Mouse (Mus musculus): ENCODE data around the gene Neurog1.

The Neurog1 gene

GRCm38 (mm10) chr13:56257469-56258153 is 5.6 kb upstream of the Neurog1 start:
- DNase-seq: no peak

GRCm38 (mm10) chr13:56256716-56257299 is 4.8 kb upstream of the Neurog1 start:
- DNase-seq: no peak

GRCm38 (mm10) chr13:56253379-56253778 is 1.4 kb upstream of the Neurog1 start:
- no peak for DNase-seq

DNA sequence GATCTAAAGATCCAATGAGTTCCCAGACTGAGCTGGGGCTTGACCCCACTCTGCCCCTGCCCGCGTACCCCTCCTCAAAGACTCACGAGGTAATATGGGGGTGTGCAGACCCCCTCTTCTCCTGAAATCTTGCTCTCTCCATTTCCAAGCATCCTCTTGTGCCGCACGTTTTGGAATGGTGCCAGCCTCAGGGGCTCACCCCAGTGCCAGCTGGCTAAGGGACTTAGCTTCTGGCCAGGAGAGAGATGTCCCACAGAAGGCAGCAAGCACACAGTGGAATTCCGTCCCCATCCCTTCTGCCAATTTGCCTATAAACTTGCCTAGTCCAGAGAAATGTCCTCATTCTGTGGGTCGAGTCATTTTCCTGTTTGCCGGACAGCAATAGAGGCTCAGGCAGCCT is 820 bp upstream of the Neurog1 start:
- DNase-seq: no peak

DNA sequence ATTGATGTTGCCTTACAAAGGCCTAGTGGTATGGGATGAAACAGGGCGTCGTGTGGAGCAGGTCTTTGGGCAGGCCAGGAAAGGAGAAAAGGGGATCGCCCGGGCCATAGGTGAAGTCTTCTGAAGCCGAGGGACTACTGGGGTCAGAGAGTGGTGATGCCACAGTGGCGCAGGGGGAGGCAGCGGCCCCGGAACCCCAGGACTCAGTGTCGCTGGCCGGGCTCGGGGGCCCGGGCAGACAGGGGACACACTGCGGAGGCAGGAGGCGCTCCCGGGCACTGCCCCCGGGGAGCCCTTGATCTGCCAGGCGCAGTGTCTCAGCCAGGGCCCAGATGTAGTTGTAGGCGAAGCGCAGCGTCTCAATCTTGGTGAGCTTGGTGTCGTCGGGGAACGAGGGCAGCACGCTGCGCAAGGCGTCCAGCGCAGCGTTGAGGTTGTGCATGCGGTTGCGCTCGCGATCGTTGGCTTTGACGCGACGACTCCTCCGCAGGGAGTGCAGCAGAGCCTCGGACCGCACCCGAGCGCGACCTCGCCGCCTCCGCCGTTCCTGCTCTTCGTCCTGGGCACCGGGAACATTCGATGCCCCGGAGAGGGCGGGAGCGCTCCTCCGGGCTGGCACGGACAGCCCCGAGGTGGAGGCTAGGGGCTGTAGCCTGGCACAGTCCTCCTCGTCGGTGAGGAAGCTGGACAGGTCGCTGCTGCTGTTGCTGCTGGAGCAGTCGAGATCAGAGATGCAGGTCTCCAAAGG is 613 bp downstream of the Neurog1 start:
- DNase-seq: no peak

- DNase-seq: no peak
These were observed 1.3 kb downstream of the Neurog1 start for GRCm38 (mm10) chr13:56250551-56251161.

- DNase-seq: no peak
These were observed 2.2 kb downstream of the Neurog1 start for GRCm38 (mm10) chr13:56249593-56250341.

- no peak for DNase-seq
These were observed 8.9 kb downstream of the Neurog1 start for GRCm38 (mm10) chr13:56243104-56243503.

DNA sequence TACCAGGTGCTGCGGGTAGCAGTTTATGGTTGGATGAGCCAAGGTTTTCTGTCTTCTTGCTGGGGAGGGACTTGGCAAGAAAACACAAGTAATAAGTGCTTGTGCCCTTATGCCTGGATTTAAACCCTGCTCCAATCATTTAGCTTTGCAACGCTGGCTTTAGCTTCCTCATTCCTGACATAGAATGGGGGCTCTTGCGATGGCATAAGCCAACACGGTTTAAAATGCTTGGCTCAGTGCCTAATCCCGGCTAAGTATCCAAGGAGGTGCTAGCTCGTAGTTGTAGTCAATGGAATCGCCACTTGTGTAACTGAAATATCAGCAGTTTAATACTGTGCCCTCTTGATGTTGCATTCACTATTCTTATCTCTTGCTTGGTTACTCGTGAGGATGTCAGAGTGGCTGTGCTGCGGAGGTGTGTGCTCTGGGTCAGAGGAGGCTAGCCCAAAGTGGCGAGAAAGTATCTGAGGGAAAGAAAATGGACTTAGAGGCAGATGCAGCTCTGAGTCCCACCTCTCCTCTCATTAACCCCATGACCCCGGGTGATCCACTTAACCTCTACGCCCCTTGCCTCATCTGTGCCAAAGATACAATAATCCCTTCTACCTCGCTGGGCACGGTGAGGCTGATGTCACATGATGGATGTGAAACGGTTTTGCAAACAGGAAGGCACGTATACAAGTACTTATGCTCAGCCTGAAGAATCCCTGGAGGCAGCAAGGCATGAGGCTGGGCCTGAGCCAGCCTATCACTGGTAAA is 11.8 kb downstream of the Neurog1 start:
- DNase-seq: no peak

DNA sequence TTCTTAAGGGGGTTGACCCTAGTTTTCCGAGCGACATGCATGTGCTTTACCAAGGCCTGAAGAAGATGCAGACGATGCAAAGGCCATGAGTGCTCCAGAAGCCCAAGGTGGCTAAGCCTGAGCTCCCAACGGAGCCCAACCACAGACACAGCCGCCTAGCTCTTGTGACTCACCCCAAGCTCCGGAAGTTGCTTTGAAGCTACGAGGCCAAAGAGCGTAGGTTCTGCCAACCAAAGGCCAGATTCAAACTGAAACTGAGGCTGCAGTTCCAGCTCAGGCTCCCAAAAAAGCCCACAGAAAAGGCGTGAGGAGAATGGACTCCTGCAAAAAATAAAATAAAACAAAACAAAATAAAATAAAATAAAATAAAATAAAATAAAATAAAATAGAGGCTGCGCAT is 14.1 kb downstream of the Neurog1 start:
- DNase-seq: no peak

DNA sequence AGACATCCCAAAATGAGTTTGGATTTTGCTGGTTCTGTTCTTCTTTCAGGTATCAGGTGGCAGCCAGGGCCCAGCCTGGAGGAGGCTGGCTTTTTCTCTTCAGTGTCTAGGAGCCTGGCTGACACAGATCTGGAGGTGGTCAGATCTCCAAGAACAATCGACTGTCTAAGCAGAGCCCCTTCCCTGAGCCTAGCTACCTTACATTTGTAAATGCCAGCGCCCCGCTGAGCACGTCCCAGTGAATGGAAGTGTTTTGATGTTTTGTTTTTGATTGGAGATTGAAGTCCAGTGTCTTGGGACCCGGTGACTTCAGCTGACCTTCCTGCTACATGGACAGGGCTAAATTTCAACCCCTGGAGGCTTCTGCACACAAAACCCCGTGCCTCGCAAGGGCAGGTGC is 15.8 kb downstream of the Neurog1 start:
- no peak for DNase-seq

DNA sequence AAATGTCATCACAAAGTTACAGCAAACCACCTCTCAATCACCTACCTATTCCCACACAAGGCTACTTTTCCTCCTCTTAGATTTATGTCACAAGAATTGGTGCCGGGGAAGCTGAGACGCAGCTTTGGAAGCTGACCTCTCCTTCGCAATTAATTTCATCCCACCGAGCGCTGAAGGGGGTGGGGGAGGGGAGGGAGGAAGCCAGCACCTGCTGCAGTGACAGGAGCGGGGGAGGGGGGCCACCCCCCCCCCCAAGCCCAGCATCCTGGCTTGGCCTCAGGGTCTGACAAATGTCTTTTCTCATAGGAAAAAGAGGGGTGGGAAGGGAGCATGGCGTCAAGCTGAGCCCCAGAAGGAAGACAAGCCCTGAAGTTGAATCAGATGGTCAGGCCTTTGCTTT is 23.2 kb downstream of the Neurog1 start:
- no peak for DNase-seq

- DNase-seq: no peak
These were observed 25.6 kb downstream of the Neurog1 start for GRCm38 (mm10) chr13:56226175-56226954.

DNA sequence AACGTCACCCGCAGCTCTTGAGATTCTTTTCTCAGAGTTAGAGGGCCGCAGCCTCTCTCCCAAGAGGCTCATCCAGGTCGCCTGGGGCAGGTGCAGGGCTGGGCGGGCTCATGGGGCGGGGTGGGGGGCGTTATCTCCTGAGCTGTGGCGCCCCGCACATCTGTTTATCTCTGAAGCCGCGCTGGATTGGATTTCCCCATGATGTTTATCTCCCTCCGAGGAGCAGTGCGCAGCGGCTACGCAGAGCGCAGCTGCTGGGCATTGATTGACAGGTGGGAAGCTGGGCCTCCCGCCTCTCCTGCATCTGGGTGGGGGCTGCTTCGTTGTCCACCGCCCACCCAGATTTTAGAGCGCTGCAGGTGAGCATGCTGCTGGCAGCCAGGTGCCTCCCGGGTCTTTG is 28.3 kb downstream of the Neurog1 start:
- DNase-seq: no peak

DNA sequence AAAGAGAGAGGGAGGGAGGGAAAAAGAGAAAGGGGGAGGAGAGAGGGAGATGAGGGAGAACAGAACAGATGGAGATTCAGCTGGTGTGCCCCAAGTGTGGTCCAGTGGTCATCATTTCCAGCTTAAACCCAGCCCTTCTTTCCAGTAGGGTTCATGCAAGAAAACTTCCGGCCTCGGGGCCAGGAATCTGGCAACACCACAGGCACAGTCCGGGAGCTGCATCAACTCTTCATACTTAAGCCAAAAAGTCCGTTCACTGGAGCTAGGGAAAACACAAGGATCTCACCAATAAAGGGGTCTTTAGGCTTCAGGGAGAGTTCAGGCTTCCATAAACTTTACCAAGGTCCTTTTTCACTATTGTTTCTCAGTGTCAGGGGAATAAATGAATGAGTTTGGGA is 29.1 kb downstream of the Neurog1 start:
- DNase-seq: no peak

DNA sequence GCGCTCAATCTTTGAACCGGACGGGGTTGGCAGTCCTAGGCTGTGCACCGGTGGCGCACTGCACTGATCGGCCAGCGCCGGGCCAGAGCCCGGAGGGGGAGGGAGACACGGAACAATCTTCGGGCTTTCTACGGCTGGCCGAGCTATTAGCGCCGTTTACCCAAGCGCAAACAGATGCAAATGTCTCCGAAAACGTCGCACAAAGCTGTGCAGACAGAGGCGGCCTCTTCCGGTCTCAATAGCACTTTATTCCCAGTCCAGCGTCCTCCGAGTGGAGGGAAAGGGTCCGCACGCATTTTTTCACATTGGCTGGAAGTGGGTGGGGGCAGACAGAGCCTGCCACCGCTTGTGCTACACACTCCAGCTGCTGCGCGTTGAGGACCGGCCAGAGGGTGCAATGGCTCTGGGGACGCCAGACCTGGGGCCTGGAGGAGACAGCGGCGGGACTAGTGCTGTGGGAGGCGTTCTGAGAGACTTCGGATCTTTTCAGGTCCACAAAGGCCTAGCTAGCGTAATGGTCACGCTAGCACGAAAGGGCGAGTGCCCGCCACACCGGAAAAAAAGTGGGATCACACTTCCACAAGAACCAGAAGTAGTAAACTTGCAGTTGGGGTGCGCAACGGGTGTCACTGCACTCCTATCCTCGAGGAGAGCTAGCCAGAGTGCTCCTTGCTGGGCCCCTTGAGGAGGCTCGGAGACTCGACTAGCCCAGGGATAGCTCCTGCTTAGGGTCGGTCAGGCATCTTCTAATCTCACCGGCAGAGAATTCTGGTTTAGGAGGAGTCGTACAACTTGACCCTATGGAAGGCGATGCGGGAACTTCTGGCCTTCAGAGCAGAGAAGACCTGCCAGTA is 29.7 kb downstream of the Neurog1 start:
- peak; percentile 4 for DNase-seq

DNA sequence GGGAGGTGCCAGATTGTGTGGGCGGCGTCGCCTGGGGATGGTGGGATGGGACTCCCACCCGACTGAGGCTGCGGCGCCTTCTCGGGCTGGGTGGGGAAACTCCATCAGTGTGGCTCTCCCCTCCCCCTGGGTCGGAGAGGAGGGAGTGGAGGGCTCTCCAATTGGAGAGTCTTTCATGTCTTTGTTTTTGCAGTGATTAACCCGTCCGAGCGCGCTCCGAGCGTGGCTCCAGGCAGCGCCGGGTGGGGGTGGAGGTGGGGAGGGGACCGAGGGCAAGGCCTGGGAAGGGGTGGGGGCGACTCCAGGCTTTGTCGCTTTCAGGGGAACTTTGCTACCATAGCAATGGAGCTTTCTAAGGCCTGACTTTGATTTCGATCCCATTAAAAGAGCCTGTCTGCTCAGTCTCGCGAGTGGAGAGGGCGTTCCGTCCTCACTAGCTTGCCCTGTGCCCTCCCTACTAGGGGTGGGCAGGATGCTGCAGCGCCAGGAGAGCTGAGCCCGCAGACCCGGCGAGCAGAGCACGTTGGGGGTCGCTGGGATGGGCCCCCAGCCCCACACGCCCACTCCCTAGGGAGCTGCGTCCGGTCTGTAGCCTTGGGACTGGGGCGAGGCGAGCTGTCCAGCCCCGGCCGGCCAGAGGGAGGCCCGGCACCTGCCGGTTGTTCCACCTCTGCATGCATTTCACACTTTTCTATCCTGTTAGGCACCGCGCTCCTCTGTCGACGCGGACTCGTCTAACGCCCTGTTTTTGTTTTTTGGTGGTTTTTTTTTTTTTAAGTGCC is 30.6 kb downstream of the Neurog1 start:
- no peak for DNase-seq

DNA sequence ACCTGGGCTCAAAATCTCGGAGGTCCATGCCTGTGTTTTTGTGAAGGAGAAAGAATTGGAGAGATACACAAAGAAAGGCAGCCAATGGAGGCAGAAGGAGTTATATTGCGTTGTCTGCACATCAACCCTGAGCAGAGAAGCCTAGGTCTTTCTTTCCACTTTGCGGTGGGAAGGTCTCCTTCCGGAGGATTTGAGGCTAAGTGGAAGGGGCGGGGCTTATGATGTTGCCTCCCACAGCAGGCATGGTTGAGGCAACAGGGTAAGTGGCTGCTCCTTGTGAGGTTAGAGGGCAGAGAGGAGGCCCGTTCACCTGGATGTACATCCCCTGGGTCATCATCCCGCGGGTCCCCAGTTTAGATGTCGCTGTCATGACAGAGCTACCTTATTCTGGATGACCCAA is 32.7 kb downstream of the Neurog1 start:
- DNase-seq: no peak

GRCm38 (mm10) chr13:56216090-56216489 is 35.9 kb downstream of the Neurog1 start:
- DNase-seq: no peak

DNA sequence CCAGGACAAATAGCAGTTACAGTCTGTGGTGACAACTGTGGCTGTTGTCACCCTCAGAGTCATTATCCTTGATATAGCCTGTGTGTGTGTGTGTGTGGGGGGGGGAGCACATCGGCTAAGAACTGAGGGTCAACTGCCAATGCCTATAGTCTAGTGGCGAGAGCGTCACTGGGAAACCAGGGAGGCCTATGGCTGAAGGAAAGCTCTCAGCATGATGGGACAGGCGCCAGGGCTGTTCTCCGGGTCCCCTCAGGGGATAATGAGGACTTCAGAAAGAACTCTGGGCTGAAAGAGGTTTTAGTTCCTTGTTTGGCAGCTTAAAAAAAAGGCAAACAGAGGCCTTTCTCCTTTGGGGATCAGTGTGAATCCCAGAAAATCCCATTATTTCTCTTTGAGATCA is 37.3 kb downstream of the Neurog1 start:
- no peak for DNase-seq
